ENCODE assay signal across 8 mouse cellular contexts in genomic region chr7:49523115-49523445, GRCm38 (mm10).
DNase-seq lines count a peak whose midpoint lies in the region; ATAC-seq and TF ChIP-seq lines count a peak whose summit lies in the region.

No protein-coding gene starts in this region.

- H3K36me3 ChIP-seq in kidney, embryonic 14.5 days (ENCODE audit: control insufficient read depth, insufficient read depth, low read length) = no peaks in the 10 kb centered on the region
- no peaks in the 10 kb centered on the region for H3K36me3 ChIP-seq in embryonic facial prominence, embryonic 12.5 days
- H3K36me3 ChIP-seq in hindbrain, postnatal 0 days (ENCODE audit: insufficient read depth, low read length) = no peaks in the 10 kb centered on the region
- no peaks in the 10 kb centered on the region for H3K36me3 ChIP-seq in midbrain, embryonic 14.5 days (ENCODE audit: control insufficient read depth, insufficient read depth, low read length)

- no peaks in the 10 kb centered on the region for H3K27me3 ChIP-seq in kidney, embryonic 14.5 days (ENCODE audit: control insufficient read depth, insufficient read depth, low read length)
- peaks cover 24% of the 10 kb centered on the region for H3K27me3 ChIP-seq in embryonic facial prominence, embryonic 12.5 days
- no peaks in the 10 kb centered on the region for H3K27me3 ChIP-seq in hindbrain, postnatal 0 days (ENCODE audit: insufficient read depth, low read length)
- peaks cover 5% of the 10 kb centered on the region; the same call in 1 of the 2 replicates for H3K27me3 ChIP-seq in midbrain, embryonic 14.5 days (ENCODE audit: control insufficient read depth, insufficient read depth, low read length)

- H3K4me1 ChIP-seq in kidney, embryonic 14.5 days (ENCODE audit: control insufficient read depth, insufficient read depth, low read length) = peaks cover 64% of the 10 kb centered on the region
- peaks cover 42% of the 10 kb centered on the region for H3K4me1 ChIP-seq in embryonic facial prominence, embryonic 12.5 days
- peaks cover 17% of the 10 kb centered on the region; the same call in 1 of the 2 replicates for H3K4me1 ChIP-seq in hindbrain, postnatal 0 days (ENCODE audit: insufficient read depth, low read length)
- H3K4me1 ChIP-seq in midbrain, embryonic 14.5 days (ENCODE audit: control insufficient read depth, insufficient read depth, low read length) = peaks cover 39% of the 10 kb centered on the region

- TF ChIP-seq CTCF in hindbrain, postnatal 0 days (IDR thresholded peaks at IDR 0.05; ENCODE audit: low read depth) = no peak

- 0 out of 2 replicates have a peak, but pooled peaks have one; percentile 5 for ATAC-seq in kidney, embryonic 14.5 days (ENCODE audit: low FRiP score, low TSS enrichment)
- 0 out of 2 replicates have a peak, but pooled peaks have one; percentile 5 for ATAC-seq in embryonic facial prominence, embryonic 12.5 days (ENCODE audit: insufficient number of reproducible peaks, insufficient read depth, low FRiP score, low TSS enrichment)
- ATAC-seq in hindbrain, postnatal 0 days = no peak
- ATAC-seq in midbrain, embryonic 14.5 days (ENCODE audit: low FRiP score, low TSS enrichment) = no peak
- no peak for ATAC-seq in monocyte, adult 5-6 weeks (replicated peaks; ENCODE audit: insufficient number of reproducible peaks, low FRiP score, low TSS enrichment, poor library complexity, severe bottlenecking)

- H3K9ac ChIP-seq in kidney, embryonic 14.5 days (ENCODE audit: low read depth, low read length) = peak overlapping the region; percentile 64
- 0 out of 2 replicates have a peak overlapping the region, but pooled peaks have one; percentile 17 for H3K9ac ChIP-seq in embryonic facial prominence, embryonic 12.5 days
- H3K9ac ChIP-seq in hindbrain, postnatal 0 days (replicated peaks; ENCODE audit: low read length) = no peak overlapping the region; the same call in 1 of the 2 replicates
- no peak overlapping the region; the same call in 1 of the 2 replicates for H3K9ac ChIP-seq in midbrain, embryonic 14.5 days (replicated peaks; ENCODE audit: low read length)

- peak overlapping the region; percentile 47 for H3K4me3 ChIP-seq in kidney, embryonic 14.5 days (ENCODE audit: low read length)
- peak overlapping the region; percentile 39 for H3K4me3 ChIP-seq in embryonic facial prominence, embryonic 12.5 days
- peak overlapping the region; percentile 18 for H3K4me3 ChIP-seq in hindbrain, postnatal 0 days (ENCODE audit: low read length)
- no peak overlapping the region for H3K4me3 ChIP-seq in midbrain, embryonic 14.5 days (replicated peaks; ENCODE audit: low read depth, low read length)

- H3K4me2 ChIP-seq in kidney, embryonic 14.5 days (replicated peaks; ENCODE audit: low read depth, low read length) = peak overlapping the region; percentile 58
- H3K4me2 ChIP-seq in embryonic facial prominence, embryonic 12.5 days (replicated peaks) = peak overlapping the region; percentile 60
- H3K4me2 ChIP-seq in hindbrain, postnatal 0 days (ENCODE audit: low read depth, low read length) = peak overlapping the region; percentile 49
- H3K4me2 ChIP-seq in midbrain, embryonic 14.5 days (ENCODE audit: low read length) = peak overlapping the region; percentile 52; the same call in 1 of the 2 replicates

- peak overlapping the region; percentile 94 for H3K27ac ChIP-seq in kidney, embryonic 14.5 days (ENCODE audit: low read depth, low read length)
- peak overlapping the region; percentile 47; the same call in 1 of the 2 replicates for H3K27ac ChIP-seq in embryonic facial prominence, embryonic 12.5 days
- H3K27ac ChIP-seq in hindbrain, postnatal 0 days = peak overlapping the region; percentile 66
- H3K27ac ChIP-seq in midbrain, embryonic 14.5 days (replicated peaks; ENCODE audit: low read depth, low read length) = no peak overlapping the region

- H3K9me3 ChIP-seq in kidney, embryonic 14.5 days (ENCODE audit: control insufficient read depth, low read length) = no peaks in the 10 kb centered on the region
- no peaks in the 10 kb centered on the region for H3K9me3 ChIP-seq in embryonic facial prominence, embryonic 12.5 days
- H3K9me3 ChIP-seq in hindbrain, postnatal 0 days (ENCODE audit: low read length) = no peaks in the 10 kb centered on the region
- H3K9me3 ChIP-seq in midbrain, embryonic 14.5 days (ENCODE audit: control insufficient read depth, low read length) = no peaks in the 10 kb centered on the region

- no peak for DNase-seq in kidney, adult 8-10 months
- no peak for DNase-seq in hindbrain, postnatal 0 days (ENCODE audit: low spot score)
- DNase-seq in midbrain, embryonic 14.5 days = no peak
- DNase-seq in adrenal gland, adult 2 months = no peak
- no peak for DNase-seq in layer of hippocampus, adult 8-10 months (ENCODE audit: low spot score in 2 of 2)

- 7% methylated on average over 4 of the region's 4 CpGs for WGBS in kidney, embryonic 14.5 days
- WGBS in embryonic facial prominence, embryonic 12.5 days = 17% methylated on average over 4 of the region's 4 CpGs
- 19% methylated on average over 4 of the region's 4 CpGs for WGBS in hindbrain, postnatal 0 days
- WGBS in midbrain, embryonic 14.5 days = 12% methylated on average over 4 of the region's 4 CpGs

Comparison
In these comparisons a context has a peak if more than half of its experiments do, and no peak if none do; other contexts are left out.
1. ATAC-seq: peak in kidney, embryonic 14.5 days (single experiment) and embryonic facial prominence, embryonic 12.5 days (single experiment); none in hindbrain, postnatal 0 days (single experiment), midbrain, embryonic 14.5 days (single experiment) and monocyte, adult 5-6 weeks (single experiment).
2. H3K9ac ChIP-seq: peak in kidney, embryonic 14.5 days (single experiment) and embryonic facial prominence, embryonic 12.5 days (single experiment); none in hindbrain, postnatal 0 days (single experiment) and midbrain, embryonic 14.5 days (single experiment).
3. Peak in every context shown above with its lines, with median percentiles within 50 percentile points of each other: H3K4me2 ChIP-seq.